In the genomic region with DNA sequence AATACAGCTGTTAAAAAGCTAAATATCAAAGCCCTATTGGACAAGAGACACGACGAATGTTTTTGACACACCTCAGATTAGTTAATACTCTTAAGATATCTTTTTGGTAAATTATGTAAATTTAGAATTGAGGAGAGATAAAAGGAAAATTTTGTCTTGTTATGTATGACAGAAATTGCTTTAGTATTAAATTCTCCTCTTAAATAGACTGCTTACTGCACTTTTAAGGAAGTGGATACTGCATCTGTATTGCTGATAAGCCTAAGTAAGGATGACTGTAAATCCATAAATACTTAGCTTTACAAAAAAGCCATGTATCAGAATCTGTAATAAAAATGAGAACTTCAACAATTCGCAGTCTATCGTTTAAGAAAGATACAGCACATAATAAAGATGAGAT, we compare ENCODE assay signal across 9 mouse cellular contexts. TPM values are rescaled to one million over a fixed set of nuclear protein-coding genes. Genes with fewer than 3 reads are reported as not detected.
DNase-seq lines count a peak whose midpoint lies in the region; ATAC-seq and TF ChIP-seq lines count a peak whose summit lies in the region.
"Had no signal": no experiment of that assay in that cellular context is flagged by ENCODE, and none has a peak within 500 bp of the region (broad histone marks: within the 10 kb centered on the region; RNA-seq: fewer than 3 reads in every experiment).

No protein-coding gene starts in this region.

- no peaks in the 10 kb centered on the region for H3K27me3 ChIP-seq in heart, embryonic 10.5 days (ENCODE audit: insufficient read depth, poor library complexity, severe bottlenecking)
- no peaks in the 10 kb centered on the region for H3K27me3 ChIP-seq in CH12.LX (replicated peaks)
- no peaks in the 10 kb centered on the region for H3K27me3 ChIP-seq in forebrain, postnatal 0 days (ENCODE audit: insufficient read depth, low read length)
- no peaks in the 10 kb centered on the region for H3K27me3 ChIP-seq in liver, embryonic 16.5 days (ENCODE audit: control insufficient read depth, insufficient read depth, low read depth, low read length)

- 54% methylated on average over 4 of the region's 4 CpGs for WGBS in heart, embryonic 10.5 days
- WGBS in forebrain, postnatal 0 days: 44% methylated on average over 4 of the region's 4 CpGs
- WGBS in liver, embryonic 16.5 days (ENCODE audit: insufficient replicate concordance): 20% methylated on average over 4 of the region's 4 CpGs

- peaks cover 37% of the 10 kb centered on the region for H3K79me2 ChIP-seq in CH12.LX (replicated peaks; ENCODE audit: control insufficient read depth, extremely low read depth, insufficient read depth, poor library complexity, severe bottlenecking)

- dilution Hi-C loops in CH12.LX (cut with MboI; ENCODE audit: extremely low pct_ligation_motif_present, extremely low pct_unique_long_range_greater_than_20kb, low sequenced_read_pairs): no loop called here

- peak overlapping the region; percentile 82 for H3K4me3 ChIP-seq in heart, embryonic 10.5 days
- H3K4me3 ChIP-seq in CH12.LX (replicated peaks in 1 of 3; ENCODE audit: low read depth in 2 of 3, low read length in 2 of 3, poor library complexity in 1 of 3): peak overlapping the region; percentile 20 to 94 (median 60)
- H3K4me3 ChIP-seq in forebrain, postnatal 0 days (ENCODE audit: low read depth, low read length): peak overlapping the region; percentile 68
- peak overlapping the region; percentile 32; the same call in 1 of the 2 replicates for H3K4me3 ChIP-seq in liver, embryonic 16.5 days (ENCODE audit: low read depth, low read length)

- TF ChIP-seq POLR2A in CH12.LX (IDR thresholded peaks at IDR 0.05; ENCODE audit: low read depth, low read length): no peak

- H3K36me3 ChIP-seq in heart, embryonic 10.5 days: no peaks in the 10 kb centered on the region
- H3K36me3 ChIP-seq in CH12.LX (replicated peaks in 1 of 2; ENCODE audit: control insufficient read depth in 1 of 2, insufficient read depth in 1 of 2, low read length in 1 of 2): no peaks in the 10 kb centered on the region
- no peaks in the 10 kb centered on the region for H3K36me3 ChIP-seq in forebrain, postnatal 0 days (ENCODE audit: insufficient read depth)
- H3K36me3 ChIP-seq in liver, embryonic 16.5 days (ENCODE audit: control insufficient read depth, insufficient read depth): no peaks in the 10 kb centered on the region

- no peaks in the 10 kb centered on the region for H3K9me3 ChIP-seq in heart, embryonic 10.5 days
- no peaks in the 10 kb centered on the region for H3K9me3 ChIP-seq in CH12.LX (replicated peaks; ENCODE audit: low read length)
- H3K9me3 ChIP-seq in forebrain, postnatal 0 days (ENCODE audit: low read length): no peaks in the 10 kb centered on the region
- no peaks in the 10 kb centered on the region for H3K9me3 ChIP-seq in liver, embryonic 16.5 days (replicated peaks; ENCODE audit: control insufficient read depth, low read length)

- no peak for DNase-seq in heart, embryonic 10.5 days (ENCODE audit: low spot score)
- DNase-seq in heart, adult 8-10 months (ENCODE audit: low spot score): no peak
- DNase-seq in CH12.LX (ENCODE audit: extremely low read depth): no peak
- DNase-seq in forebrain, postnatal 0 days: no peak
- DNase-seq in ovary, adult 18-20 months (ENCODE audit: low spot score): no peak
- no peak for DNase-seq in retina, embryonic 14.5 days (ENCODE audit: low spot score)
- no peak for DNase-seq in left cerebral cortex, adult 8-10 months (ENCODE audit: low spot score in 2 of 2)
- DNase-seq: thymus, adult 18-20 months had no signal

- no peak for TF ChIP-seq CTCF in CH12.LX (conservative IDR thresholded peaks at IDR 0.05 in 1 of 2, IDR thresholded peaks at IDR 0.05 in 1 of 2; ENCODE audit: low read depth in 2 of 2, low read length in 2 of 2)
- TF ChIP-seq CTCF in forebrain, postnatal 0 days (IDR thresholded peaks at IDR 0.05; ENCODE audit: low read depth): no peak

- in situ Hi-C loops in CH12.LX (cut with MboI; ENCODE audit: low pct_ligation_motif_present, low pct_unique_long_range_greater_than_20kb, low sequenced_read_pairs): no loop called here

- H3K9ac ChIP-seq in CH12.LX (ENCODE audit: insufficient read depth, low read depth): peak overlapping the region; percentile 92; the same call in 1 of the 2 replicates
- H3K9ac ChIP-seq in forebrain, postnatal 0 days: peak overlapping the region; percentile 93; the same call in 1 of the 2 replicates
- H3K9ac ChIP-seq in liver, embryonic 16.5 days (ENCODE audit: low read depth, low read length): no peak overlapping the region

- ATAC-seq in forebrain, postnatal 0 days: no peak
- ATAC-seq in liver, embryonic 16.5 days (ENCODE audit: low read depth): no peak

- TF ChIP-seq RAD21 in CH12.LX (IDR thresholded peaks at IDR 0.05; ENCODE audit: low read depth, low read length): no peak

- H3K4me2 ChIP-seq in CH12.LX (ENCODE audit: insufficient read depth, low read depth, poor library complexity, severe bottlenecking): no peak overlapping the region
- peak overlapping the region; percentile 71 for H3K4me2 ChIP-seq in forebrain, postnatal 0 days (ENCODE audit: low read depth)
- H3K4me2 ChIP-seq in liver, embryonic 16.5 days (ENCODE audit: low read depth, low read length): peak overlapping the region; percentile 69; the same call in 1 of the 2 replicates

- no peaks in the 10 kb centered on the region for H3K4me1 ChIP-seq in heart, embryonic 10.5 days
- 0 out of 4 replicates have a peak, but pooled peaks cover 0 to 6% of the 10 kb centered on the region in 2 experiments for H3K4me1 ChIP-seq in CH12.LX (ENCODE audit: control insufficient read depth in 1 of 2, insufficient read depth in 2 of 2)
- H3K4me1 ChIP-seq in forebrain, postnatal 0 days (ENCODE audit: insufficient read depth): peaks cover 11% of the 10 kb centered on the region
- H3K4me1 ChIP-seq in liver, embryonic 16.5 days (ENCODE audit: control insufficient read depth, low read depth, low read length): peaks cover 10% of the 10 kb centered on the region; the same call in 1 of the 2 replicates

- no peak overlapping the region for H3K27ac ChIP-seq in heart, embryonic 10.5 days
- no peak overlapping the region for H3K27ac ChIP-seq in CH12.LX (ENCODE audit: insufficient read depth, low read depth)
- peak overlapping the region; percentile 99; the same call in 1 of the 2 replicates for H3K27ac ChIP-seq in forebrain, postnatal 0 days (ENCODE audit: low read depth, low read length)
- H3K27ac ChIP-seq in liver, embryonic 16.5 days (ENCODE audit: low read length): no peak overlapping the region

- TF ChIP-seq EP300 in CH12.LX (IDR thresholded peaks at IDR 0.05; ENCODE audit: low read length): no peak

TF ChIP-seq in CH12.LX, 34 proteins besides CTCF, POLR2A, EP300 and RAD21:
- TF ChIP-seq MEF2A (IDR thresholded peaks at IDR 0.05; ENCODE audit: borderline replicate concordance, low read depth, low read length): no peak
- no peak for TF ChIP-seq UBTF (IDR thresholded peaks at IDR 0.05; ENCODE audit: low read depth, low read length)
- no peak for TF ChIP-seq ZKSCAN1 (IDR thresholded peaks at IDR 0.05; ENCODE audit: borderline replicate concordance, low read depth, low read length)
- no peak for TF ChIP-seq HCFC1 (IDR thresholded peaks at IDR 0.05; ENCODE audit: low read depth, low read length)
- TF ChIP-seq CHD1 (IDR thresholded peaks at IDR 0.05; ENCODE audit: low read depth, low read length): no peak
- TF ChIP-seq ELF1 (IDR thresholded peaks at IDR 0.05; ENCODE audit: low read depth, low read length): no peak
- no peak for TF ChIP-seq NELFE (IDR thresholded peaks at IDR 0.05; ENCODE audit: low read depth, low read length)
- TF ChIP-seq SMC3 (IDR thresholded peaks at IDR 0.05; ENCODE audit: low read depth, low read length): no peak
- no peak for TF ChIP-seq SIN3A (IDR thresholded peaks at IDR 0.05; ENCODE audit: low read length)
- no peak for TF ChIP-seq JUND (conservative IDR thresholded peaks at IDR 0.05; ENCODE audit: low read depth, low read length)
- TF ChIP-seq USF1 (IDR thresholded peaks at IDR 0.05; ENCODE audit: low read depth, low read length): no peak
- no peak for TF ChIP-seq MAX (IDR thresholded peaks at IDR 0.05; ENCODE audit: low read length)
- TF ChIP-seq ETS1 (conservative IDR thresholded peaks at IDR 0.05; ENCODE audit: low read depth, low read length): no peak
- TF ChIP-seq JUN (IDR thresholded peaks at IDR 0.05; ENCODE audit: insufficient read depth, low read depth, low read length): no peak
- no peak for TF ChIP-seq MAFK (IDR thresholded peaks at IDR 0.05; ENCODE audit: insufficient replicate concordance, low read length)

RNA-seq across cellular contexts. Expression of a gene that starts 1.8 kb away (rescaled TPM):
- polyA plus RNA-seq in heart, embryonic 10.5 days (2016; fragmentation: Nextera tagmentation; extraction: Ambion mirVana): 111 TPM in 2 replicates
- 100 to 1,000 TPM; 128 to 136 (median 134) TPM for total RNA-seq in heart, adult 8-10 months (2022)
- total RNA-seq in CH12.LX (2012; rRNA removed): 80.2 and 83.3 TPM in 2 replicates
- 45.5 and 59.9 TPM in 2 replicates for total RNA-seq in CH12.LX (2014; rRNA removed)
- polyA plus RNA-seq in CH12.LX (2012; ENCODE audit: insufficient read length, low read depth): 34.3 and 35.6 TPM in 2 replicates
- 97.5 and 129 TPM in 2 replicates for total RNA-seq in forebrain, postnatal 0 days (2014; rRNA removed)
- 114 and 145 TPM in 2 replicates for polyA plus RNA-seq in forebrain, postnatal 0 days (2015; fragmentation: Nextera tagmentation; extraction: Ambion mirVana)
- 38.4 and 45.8 TPM in 2 replicates for polyA plus RNA-seq in liver, embryonic 16.5 days (2015; fragmentation: Nextera tagmentation; extraction: Ambion mirVana)
- 100 to 1,000 TPM; 113 to 150 (median 137) TPM for total RNA-seq in left cerebral cortex, adult 8-10 months (2022)

Comparison
In these comparisons a context has a peak if more than half of its experiments do, and no peak if none do; other contexts are left out.
1. H3K4me3 ChIP-seq: peak in every context shown above with its lines; median percentile 82 in heart, embryonic 10.5 days; 68 in forebrain, postnatal 0 days; 60 in CH12.LX; 32 in liver, embryonic 16.5 days.